Mouse (Mus musculus) liver, postnatal 0 days (tissue): ENCODE results near the gene Parp3. TPM values are rescaled to one million over a fixed set of nuclear protein-coding genes. Genes with fewer than 3 reads are reported as not detected.

ENCODE experiments used
- ATAC-seq: fragments of 200-750 bp; cut with Nextera tagmentation; 2 replicates; pipeline ENCODE4 v1.8.0; 2017; ENCODE audit warnings: mild to moderate bottlenecking, moderate library complexity
- DNase-seq: peaks from one replicate; pipeline ENCODE4 v3.0.0-alpha.2; 2016
- H3K27ac ChIP-seq: fragments of 300-500 bp; sonication (generic); 2 replicates; pipeline ENCODE4 v1.5.1; 2014; ENCODE audit warnings: antibody characterized with exemption, moderate library complexity, mild to moderate bottlenecking, low read depth
- H3K27me3 ChIP-seq: fragments of 300-500 bp; sonication (generic); 2 replicates; pipeline ENCODE4 v1.6.1; 2014; ENCODE audit warnings: low read length, control low read depth, mixed read lengths; ENCODE audit not compliant: insufficient read depth
- H3K36me3 ChIP-seq: fragments of 300-500 bp; sonication (generic); replicated peaks from 2 replicates; pipeline ENCODE4 v1.6.1; 2014; ENCODE audit warnings: mild to moderate bottlenecking, control low read depth, low read length, moderate library complexity, mixed read lengths; ENCODE audit not compliant: insufficient read depth
- H3K4me1 ChIP-seq: fragments of 300-500 bp; sonication (generic); 2 replicates; pipeline ENCODE4 v1.6.1; 2014; ENCODE audit warnings: antibody characterized with exemption, mild to moderate bottlenecking, control low read depth; ENCODE audit not compliant: insufficient read depth
- H3K4me2 ChIP-seq: fragments of 300-500 bp; sonication (generic); 2 replicates; pipeline ENCODE4 v1.6.1; 2014; ENCODE audit warnings: low read depth, mild to moderate bottlenecking, low read length, moderate library complexity, mixed read lengths
- H3K4me3 ChIP-seq: fragments of 300-500 bp; sonication (generic); 2 replicates; pipeline ENCODE4 v1.5.1; 2014; ENCODE audit warnings: low read depth, low read length
- H3K9ac ChIP-seq: fragments of 300-500 bp; sonication (generic); replicated peaks from 2 replicates; pipeline ENCODE4 v1.6.1; 2014; ENCODE audit warnings: mild to moderate bottlenecking, moderate library complexity
- H3K9me3 ChIP-seq: fragments of 300-500 bp; sonication (generic); 2 replicates; pipeline ENCODE4 v1.6.1; 2016; ENCODE audit warnings: mild to moderate bottlenecking, control low read depth, low read length, mixed read lengths
- CTCF ChIP-seq: sonication (generic); IDR thresholded peaks from 2 replicates; pipeline ENCODE4 v1.5.1; 2016; ENCODE audit warnings: antibody characterized with exemption, low read depth
- EP300 ChIP-seq: IDR thresholded peaks from 2 replicates; pipeline ENCODE4 v1.6.1; 2016; ENCODE audit warnings: antibody characterized with exemption, low read depth, mild to moderate bottlenecking
- WGBS: fragments of 180-500 bp; shearing (Covaris S2); extraction: QIAGEN DNeasy Blood & Tissue Kit; methylation state at CpG from one replicate; pipeline ENCODE4 v1.1.7; 2014; ENCODE audit not compliant: insufficient replicate concordance; 5-methylcytosine and 5-hydroxymethylcytosine counted together
- polyA plus RNA-seq: library from polyadenylated mRNA; unstranded; fragments of >200 nt; fragmentation: Nextera tagmentation; extraction: Ambion mirVana; gene quantifications from 2 replicates; pipeline ENCODE4 v1.2.1, GENCODE M21; 2015

Gene Parp3
- polyA plus RNA-seq, 1 experiment from 2014 or later: 1.6 TPM

GRCm38 (mm10) chr9:106483136-106483535 lies 6.4 kb upstream of the Parp3 start:
- ATAC-seq (no peak), DNase-seq (no peak)
- WGBS: 92% methylated on average over 10 of the region's 10 CpGs
- no peaks in the 10 kb centered on the region for H3K9me3 ChIP-seq
- H3K4me3 ChIP-seq: no peak overlapping the region
- no peak for TF ChIP-seq CTCF
- no peak for TF ChIP-seq EP300
- no peak overlapping the region for H3K9ac ChIP-seq
- peaks cover 42% of the 10 kb centered on the region for H3K36me3 ChIP-seq
- H3K4me2 ChIP-seq: no peak overlapping the region
- peaks cover 2% of the 10 kb centered on the region for H3K4me1 ChIP-seq
- no peak overlapping the region for H3K27ac ChIP-seq
- no peaks in the 10 kb centered on the region for H3K27me3 ChIP-seq

- Histone ChIP-seq H3K9ac (no peak overlapping the region), H3K9me3 (no peaks in the 10 kb centered on the region), H3K27ac (no peak overlapping the region), H3K27me3 (no peaks in the 10 kb centered on the region), H3K4me2 (no peak overlapping the region), H3K4me3 (no peak overlapping the region), H3K4me1 (peaks cover 7% of the 10 kb centered on the region), H3K36me3 (peaks cover 42% of the 10 kb centered on the region)
- DNase-seq: no peak
- 80% methylated on average over 17 of the region's 17 CpGs for WGBS
- TF ChIP-seq EP300: no peak
- no peak for TF ChIP-seq CTCF
- no peak for ATAC-seq
Observed at GRCm38 (mm10) chr9:106482578-106483115, 5.9 kb upstream of the Parp3 start.

- ATAC-seq (no peak), DNase-seq (no peak)
- no peaks in the 10 kb centered on the region for H3K9me3 ChIP-seq
- TF ChIP-seq CTCF (no peak), EP300 (no peak)
- H3K4me3 ChIP-seq: no peak overlapping the region
- H3K9ac ChIP-seq: no peak overlapping the region
- peaks cover 42% of the 10 kb centered on the region for H3K36me3 ChIP-seq
- no peak overlapping the region for H3K27ac ChIP-seq
- no peaks in the 10 kb centered on the region for H3K27me3 ChIP-seq
- H3K4me2 ChIP-seq: no peak overlapping the region
- 89% methylated on average over 13 of the region's 13 CpGs for WGBS
- H3K4me1 ChIP-seq: peaks cover 12% of the 10 kb centered on the region
Observed at GRCm38 (mm10) chr9:106481676-106482075, 4.9 kb upstream of the Parp3 start.

GRCm38 (mm10) chr9:106481075-106481474 lies 4.3 kb upstream of the Parp3 start:
- no peak for DNase-seq
- no peak for ATAC-seq
- Histone ChIP-seq H3K9ac (no peak overlapping the region), H3K4me2 (no peak overlapping the region), H3K4me3 (no peak overlapping the region), H3K4me1 (peaks cover 16% of the 10 kb centered on the region), H3K9me3 (no peaks in the 10 kb centered on the region), H3K27ac (no peak overlapping the region), H3K27me3 (no peaks in the 10 kb centered on the region), H3K36me3 (peaks cover 42% of the 10 kb centered on the region)
- TF ChIP-seq CTCF (no peak), EP300 (no peak)
- 69% methylated on average over 15 of the region's 15 CpGs for WGBS

GRCm38 (mm10) chr9:106480541-106480940 lies 3.8 kb upstream of the Parp3 start:
- no peak for ATAC-seq
- Histone ChIP-seq H3K36me3 (peaks cover 40% of the 10 kb centered on the region), H3K4me3 (no peak overlapping the region), H3K9me3 (no peaks in the 10 kb centered on the region), H3K4me2 (no peak overlapping the region), H3K27me3 (no peaks in the 10 kb centered on the region), H3K27ac (no peak overlapping the region), H3K4me1 (peaks cover 20% of the 10 kb centered on the region), H3K9ac (no peak overlapping the region)
- 84% methylated on average over 7 of the region's 7 CpGs for WGBS
- TF ChIP-seq CTCF (no peak), EP300 (no peak)
- no peak for DNase-seq

- Histone ChIP-seq H3K4me2 (peak overlapping the region; percentile 98), H3K4me1 (peaks cover 20% of the 10 kb centered on the region), H3K9me3 (no peaks in the 10 kb centered on the region), H3K9ac (peak overlapping the region; percentile 68), H3K4me3 (peak overlapping the region; percentile 61), H3K27ac (no peak overlapping the region), H3K27me3 (no peaks in the 10 kb centered on the region), H3K36me3 (peaks cover 20% of the 10 kb centered on the region)
- ATAC-seq: no peak
- no peak for DNase-seq
- 71% methylated on average over 9 of the region's 9 CpGs for WGBS
- TF ChIP-seq CTCF (no peak), EP300 (no peak)
Observed at GRCm38 (mm10) chr9:106478101-106478500, 1.4 kb upstream of the Parp3 start.

- Histone ChIP-seq H3K4me1 (peaks cover 20% of the 10 kb centered on the region), H3K4me2 (peak overlapping the region; percentile 98), H3K4me3 (peak overlapping the region; percentile 61), H3K9ac (peak overlapping the region; percentile 68), H3K27ac (peak overlapping the region; percentile 65), H3K36me3 (peaks cover 16% of the 10 kb centered on the region), H3K27me3 (no peaks in the 10 kb centered on the region), H3K9me3 (no peaks in the 10 kb centered on the region)
- ATAC-seq: no peak
- TF ChIP-seq CTCF (no peak), EP300 (no peak)
- WGBS: 2% methylated on average over 16 of the region's 16 CpGs
- no peak for DNase-seq
Observed at GRCm38 (mm10) chr9:106477649-106478048, 900 bp upstream of the Parp3 start.
